Mouse (Mus musculus) neutrophil, adult 5-6 weeks (primary cell): ENCODE data around the gene Ehd4. TPM values are rescaled to one million over a fixed set of nuclear protein-coding genes. Genes with fewer than 3 reads are reported as not detected.

Experiments
- ATAC-seq: fragments of 151-379, 151-347 bp; 2 replicates; pipeline ENCODE4 v1.8.0; 2017; ENCODE audit warnings: mild to moderate bottlenecking, moderate TSS enrichment; ENCODE audit not compliant: insufficient number of reproducible peaks, poor library complexity, low FRiP score, severe bottlenecking; ENCODE audit errors: extremely low read depth
- total RNA-seq: library from RNA; stranded (forward); fragments of 200-1000 nt; gene quantifications from 2 replicates; pipeline ENCODE4 v1.2.3, GENCODE M21; 2017

The Ehd4 gene
- 42.6 and 46.1 TPM in 2 replicates for total RNA-seq

GRCm38 (mm10) chr2:120154361-120154894 lies at the start of gene Ehd4:
Gene Ehd4 (minus strand): TSS chr2:120154606.
- ATAC-seq = peak; percentile 94

- ATAC-seq = no peak
These were observed 49.3 kb upstream of the Ehd4 start for GRCm38 (mm10) chr2:120203742-120204141.

- no peak for ATAC-seq
These were observed 45.7 kb upstream of the Ehd4 start for GRCm38 (mm10) chr2:120200077-120200476.

- ATAC-seq = no peak
These were observed 33.8 kb upstream of the Ehd4 start for GRCm38 (mm10) chr2:120188174-120188573.

- ATAC-seq = no peak
These were observed 33.2 kb upstream of the Ehd4 start for GRCm38 (mm10) chr2:120187583-120187982.

GRCm38 (mm10) chr2:120185527-120186276 lies 31.3 kb upstream of the Ehd4 start:
- ATAC-seq = no peak

GRCm38 (mm10) chr2:120178936-120179335 lies 24.5 kb upstream of the Ehd4 start:
- no peak for ATAC-seq

GRCm38 (mm10) chr2:120173718-120174117 lies 19.3 kb upstream of the Ehd4 start:
- no peak for ATAC-seq

GRCm38 (mm10) chr2:120171362-120171761 lies 17.0 kb upstream of the Ehd4 start:
- no peak for ATAC-seq

GRCm38 (mm10) chr2:120170726-120171125 lies 16.3 kb upstream of the Ehd4 start:
- peak; percentile 16; the same call in 1 of the 2 replicates for ATAC-seq

GRCm38 (mm10) chr2:120169382-120169781 lies 15.0 kb upstream of the Ehd4 start:
- ATAC-seq = no peak

- ATAC-seq = no peak
These were observed 13.4 kb upstream of the Ehd4 start for GRCm38 (mm10) chr2:120167763-120168162.

- ATAC-seq = no peak
These were observed 11.1 kb upstream of the Ehd4 start for GRCm38 (mm10) chr2:120165474-120165873.

GRCm38 (mm10) chr2:120159434-120159833 lies 5.0 kb upstream of the Ehd4 start:
- ATAC-seq = no peak

GRCm38 (mm10) chr2:120158846-120159245 lies 4.4 kb upstream of the Ehd4 start:
- no peak for ATAC-seq

GRCm38 (mm10) chr2:120158016-120158415 lies 3.6 kb upstream of the Ehd4 start:
- no peak for ATAC-seq

- ATAC-seq = no peak
These were observed 3.2 kb upstream of the Ehd4 start for GRCm38 (mm10) chr2:120157606-120158005.

- peak; percentile 10; the same call in 1 of the 2 replicates for ATAC-seq
These were observed 633 bp downstream of the Ehd4 start for GRCm38 (mm10) chr2:120153586-120154360.

GRCm38 (mm10) chr2:120150571-120150970 lies 3.8 kb downstream of the Ehd4 start:
- no peak for ATAC-seq

GRCm38 (mm10) chr2:120149634-120150033 lies 4.8 kb downstream of the Ehd4 start:
- ATAC-seq = no peak
